Mouse (Mus musculus): ENCODE data around the gene Aqr.

DNA sequence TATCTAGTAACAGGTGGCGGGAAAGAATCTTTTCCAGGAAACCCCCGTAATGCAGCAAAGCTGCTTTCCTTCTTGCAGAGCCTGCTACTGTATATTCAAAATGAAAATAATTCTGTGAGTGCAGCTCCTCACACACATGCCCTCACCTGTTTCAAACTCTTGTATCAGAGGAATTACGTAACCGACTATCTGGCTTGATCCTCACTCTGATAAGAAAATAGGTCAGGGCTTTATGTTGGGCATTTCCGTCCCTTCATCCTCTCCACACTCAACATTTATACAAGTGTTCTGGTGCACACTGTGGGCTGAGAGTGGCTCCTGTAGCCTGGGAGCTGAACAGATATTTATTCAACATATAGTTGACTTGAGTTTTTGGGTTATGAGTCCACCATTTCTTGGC lies 87.7 kb downstream of the Aqr start:
- TF ChIP-seq CTCF (IDR thresholded peaks at IDR 0.05; ENCODE audit: low read depth, low read length) (no peak), POLR2A (IDR thresholded peaks at IDR 0.05; ENCODE audit: borderline replicate concordance, low read depth, low read length) (no peak)
